Mouse (Mus musculus): ENCODE data around the gene Slc1a5. TPM values are rescaled to one million over a fixed set of nuclear protein-coding genes. Genes with fewer than 3 reads are reported as not detected.
A peak's percentile ranks its signal among the peaks of the same experiment; 100 is the strongest.

Slc1a5 gene
- total and polyA plus RNA-seq, 2 experiments from 2014 or later, result 7.2 to 9.3 TPM

DNA sequence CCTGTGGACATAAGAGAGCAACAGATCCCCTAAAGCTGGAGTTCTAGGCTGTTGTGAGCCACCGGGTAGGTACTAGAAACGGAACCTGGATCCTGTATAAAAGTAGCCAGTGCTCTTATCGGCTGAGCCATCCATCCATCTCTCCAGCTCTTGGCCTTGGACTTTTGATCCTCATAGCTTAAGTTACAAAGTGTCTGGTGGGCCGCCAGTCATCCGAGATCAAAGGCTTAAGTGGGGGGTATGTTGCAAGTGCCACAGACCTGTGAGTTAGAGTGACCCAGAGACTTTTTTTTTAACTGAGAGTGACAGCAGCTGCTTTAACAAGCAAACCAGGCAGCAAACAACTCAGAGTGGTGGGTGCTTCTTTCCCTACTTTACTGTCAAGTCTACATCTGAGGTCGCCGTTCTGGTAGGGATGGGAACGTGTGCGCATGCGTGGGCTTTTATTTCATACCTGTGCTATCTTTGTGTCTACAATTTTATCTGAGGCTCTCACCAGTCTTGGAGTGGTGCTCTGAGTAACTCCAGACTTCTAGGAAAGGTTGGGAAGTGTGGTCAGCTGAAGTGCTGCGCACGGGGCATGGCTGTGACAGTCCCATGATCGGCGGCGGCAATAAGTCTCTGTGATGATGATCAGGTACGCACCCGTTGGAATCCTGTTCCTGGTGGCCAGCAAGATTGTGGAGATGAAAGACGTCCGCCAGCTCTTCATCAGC, 12.0 kb downstream of the Slc1a5 start:
- no peaks in the 10 kb centered on the region for H3K4me1 ChIP-seq (ENCODE audit: insufficient read depth)
- no peak overlapping the region for H3K4me2 ChIP-seq (ENCODE audit: low read depth)
- no peak for TF ChIP-seq CTCF (IDR thresholded peaks at IDR 0.05; ENCODE audit: low read depth)
- ATAC-seq (no peak), DNase-seq (no peak)
- H3K27ac ChIP-seq (ENCODE audit: low read depth, low read length), result no peak overlapping the region
- no peaks in the 10 kb centered on the region for H3K9me3 ChIP-seq (ENCODE audit: low read length)
- no peak overlapping the region for H3K9ac ChIP-seq
- no peak overlapping the region for H3K4me3 ChIP-seq (ENCODE audit: low read depth, low read length)
- H3K36me3 ChIP-seq (ENCODE audit: insufficient read depth), result no peaks in the 10 kb centered on the region
- 95% methylated on average over 19 of the region's 19 CpGs for WGBS
- H3K27me3 ChIP-seq (ENCODE audit: insufficient read depth, low read length), result no peaks in the 10 kb centered on the region

DNA sequence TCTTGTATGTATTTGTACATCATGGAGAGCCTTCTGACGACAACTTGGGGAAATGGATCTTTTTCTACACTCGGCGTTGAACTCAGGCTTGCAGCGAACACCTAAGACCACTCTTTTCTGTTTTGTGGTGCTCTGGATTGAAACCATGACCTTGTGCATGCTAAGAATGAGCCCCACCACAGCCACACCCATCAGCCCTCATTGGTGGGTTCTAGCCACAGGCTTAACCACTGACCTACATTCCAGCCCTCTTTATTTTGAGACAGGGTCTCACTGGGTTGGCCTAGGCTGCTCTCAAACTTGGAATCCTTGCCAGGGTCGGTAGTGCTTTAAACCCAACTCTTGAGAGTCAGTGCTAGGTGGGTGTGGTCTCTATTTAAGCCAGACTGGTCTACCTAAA, 13.7 kb downstream of the Slc1a5 start:
- Histone ChIP-seq H3K4me2 (ENCODE audit: low read depth) (no peak overlapping the region), H3K9ac (no peak overlapping the region), H3K4me3 (ENCODE audit: low read depth, low read length) (no peak overlapping the region), H3K27ac (ENCODE audit: low read depth, low read length) (no peak overlapping the region), H3K4me1 (ENCODE audit: insufficient read depth) (no peaks in the 10 kb centered on the region), H3K27me3 (ENCODE audit: insufficient read depth, low read length) (no peaks in the 10 kb centered on the region), H3K36me3 (ENCODE audit: insufficient read depth) (no peaks in the 10 kb centered on the region), H3K9me3 (ENCODE audit: low read length) (no peaks in the 10 kb centered on the region)
- no peak for ATAC-seq
- 93% methylated on average over 5 of the region's 5 CpGs for WGBS
- TF ChIP-seq CTCF (IDR thresholded peaks at IDR 0.05; ENCODE audit: low read depth), result no peak
- no peak for DNase-seq

DNA sequence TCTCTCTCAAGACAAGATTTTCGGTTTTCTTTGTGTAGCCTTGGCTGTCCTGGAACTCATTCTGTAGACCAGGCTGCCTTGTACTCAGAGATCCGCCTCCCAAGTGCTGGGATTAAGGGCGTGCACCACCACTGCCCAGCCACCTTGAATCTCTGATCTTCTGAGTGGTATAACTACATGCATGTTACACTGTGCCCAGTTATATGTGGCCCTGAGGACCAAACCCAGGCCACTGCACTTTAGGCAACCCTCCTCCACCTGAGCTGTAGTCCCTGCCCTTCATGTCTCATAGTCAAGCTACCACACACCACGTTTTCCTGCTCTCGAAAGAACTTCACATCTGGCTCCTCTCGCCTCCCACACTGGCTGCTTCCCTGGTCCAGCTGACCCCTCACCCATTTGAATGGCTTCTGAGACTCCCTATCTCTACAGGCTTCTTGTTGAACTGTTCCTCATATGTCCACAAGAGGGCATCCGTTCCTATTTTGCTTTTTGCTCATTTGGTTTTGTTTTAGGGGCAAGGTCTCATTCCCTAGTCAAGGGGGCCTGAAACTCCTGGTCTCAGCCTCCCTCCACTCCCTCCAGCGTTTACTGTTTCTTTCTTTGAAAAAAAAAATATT, 23.4 kb downstream of the Slc1a5 start:
- H3K4me2 ChIP-seq (ENCODE audit: low read depth), result no peak overlapping the region
- ATAC-seq (peak; percentile 18; the same call in 1 of the 2 replicates), DNase-seq (no peak)
- 32% methylated on average over 8 of the region's 8 CpGs for WGBS
- TF ChIP-seq CTCF (IDR thresholded peaks at IDR 0.05; ENCODE audit: low read depth), result peak; percentile 73
- no peaks in the 10 kb centered on the region for H3K9me3 ChIP-seq (ENCODE audit: low read length)
- H3K4me3 ChIP-seq (ENCODE audit: low read depth, low read length), result no peak overlapping the region
- H3K27me3 ChIP-seq (ENCODE audit: insufficient read depth, low read length), result no peaks in the 10 kb centered on the region
- H3K9ac ChIP-seq, result no peak overlapping the region
- H3K36me3 ChIP-seq (ENCODE audit: insufficient read depth), result peaks cover 4% of the 10 kb centered on the region; the same call in 1 of the 2 replicates
- no peaks in the 10 kb centered on the region for H3K4me1 ChIP-seq (ENCODE audit: insufficient read depth)
- H3K27ac ChIP-seq (ENCODE audit: low read depth, low read length), result no peak overlapping the region

DNA sequence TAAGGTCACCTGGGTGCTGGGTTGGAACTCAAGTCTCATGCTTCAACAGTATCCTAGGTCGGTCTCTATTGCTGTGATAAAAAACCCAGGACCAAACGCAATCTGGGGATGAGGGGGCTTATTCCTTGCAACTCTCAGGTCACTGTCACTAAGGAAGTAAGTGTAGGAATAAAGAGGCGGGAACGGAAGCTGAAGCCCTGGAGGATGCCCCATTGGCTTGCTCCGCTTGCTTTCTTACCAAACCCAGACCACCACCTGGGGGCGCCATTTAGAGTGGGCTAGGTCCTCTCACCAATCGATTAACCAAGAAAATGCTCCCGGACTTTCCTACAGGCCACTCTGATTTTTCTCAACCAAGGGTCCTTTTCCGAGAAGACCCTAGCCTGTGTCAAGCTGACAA, 26.8 kb downstream of the Slc1a5 start:
- no peak overlapping the region for H3K9ac ChIP-seq
- H3K4me1 ChIP-seq (ENCODE audit: insufficient read depth), result peaks cover 8% of the 10 kb centered on the region
- no peak overlapping the region for H3K4me2 ChIP-seq (ENCODE audit: low read depth)
- TF ChIP-seq CTCF (IDR thresholded peaks at IDR 0.05; ENCODE audit: low read depth), result peak; percentile 20; the same call in 1 of the 2 replicates
- no peak for DNase-seq
- WGBS, result 89% methylated on average over 9 of the region's 9 CpGs
- ATAC-seq, result no peak
- H3K4me3 ChIP-seq (ENCODE audit: low read depth, low read length), result no peak overlapping the region
- H3K9me3 ChIP-seq (ENCODE audit: low read length), result no peaks in the 10 kb centered on the region
- peaks cover 4% of the 10 kb centered on the region; the same call in 1 of the 2 replicates for H3K36me3 ChIP-seq (ENCODE audit: insufficient read depth)
- H3K27ac ChIP-seq (ENCODE audit: low read depth, low read length), result no peak overlapping the region
- H3K27me3 ChIP-seq (ENCODE audit: insufficient read depth, low read length), result no peaks in the 10 kb centered on the region

DNA sequence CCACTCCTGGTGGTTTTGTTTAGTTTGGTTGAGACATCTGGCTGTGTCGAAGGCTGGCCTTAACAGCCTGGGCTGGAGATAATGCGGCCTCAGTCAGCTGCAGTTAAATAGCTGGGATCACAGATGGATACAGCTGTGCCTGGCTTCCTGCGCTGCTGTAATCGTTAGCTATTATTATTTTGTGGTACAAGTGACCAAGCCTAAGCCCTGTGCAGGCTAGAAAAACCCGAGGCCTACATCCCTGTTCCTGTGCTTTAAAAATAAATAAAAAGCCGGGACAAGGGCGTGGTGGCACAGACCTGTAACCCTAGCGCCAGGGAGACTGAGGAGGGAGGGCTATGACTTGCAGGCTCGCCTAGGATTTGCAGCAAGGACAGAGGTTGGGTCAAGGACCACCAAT, 27.5 kb downstream of the Slc1a5 start:
- Histone ChIP-seq H3K27me3 (ENCODE audit: insufficient read depth, low read length) (no peaks in the 10 kb centered on the region), H3K4me2 (ENCODE audit: low read depth) (no peak overlapping the region), H3K4me3 (ENCODE audit: low read depth, low read length) (no peak overlapping the region), H3K9ac (no peak overlapping the region), H3K27ac (ENCODE audit: low read depth, low read length) (no peak overlapping the region), H3K36me3 (ENCODE audit: insufficient read depth) (peaks cover 4% of the 10 kb centered on the region; the same call in 1 of the 2 replicates), H3K9me3 (ENCODE audit: low read length) (no peaks in the 10 kb centered on the region), H3K4me1 (ENCODE audit: insufficient read depth) (peaks cover 8% of the 10 kb centered on the region)
- DNase-seq (no peak), ATAC-seq (no peak)
- no peak for TF ChIP-seq CTCF (IDR thresholded peaks at IDR 0.05; ENCODE audit: low read depth)
- WGBS, result 83% methylated on average over 9 of the region's 9 CpGs

GRCm38 (mm10) chr7:16809739-16810138, 28.6 kb downstream of the Slc1a5 start:
- no peaks in the 10 kb centered on the region for H3K9me3 ChIP-seq (ENCODE audit: low read length)
- 0 out of 2 replicates have a peak overlapping the region, but pooled peaks have one; percentile 14 for H3K4me3 ChIP-seq (ENCODE audit: low read depth, low read length)
- H3K36me3 ChIP-seq (ENCODE audit: insufficient read depth), result peaks cover 4% of the 10 kb centered on the region; the same call in 1 of the 2 replicates
- no peak overlapping the region for H3K9ac ChIP-seq
- DNase-seq (peak; percentile 81), ATAC-seq (no peak)
- 29% methylated on average over 10 of the region's 10 CpGs for WGBS
- TF ChIP-seq CTCF (IDR thresholded peaks at IDR 0.05; ENCODE audit: low read depth), result peak; percentile 89
- H3K4me1 ChIP-seq (ENCODE audit: insufficient read depth), result peaks cover 8% of the 10 kb centered on the region
- peak overlapping the region; percentile 92 for H3K4me2 ChIP-seq (ENCODE audit: low read depth)
- H3K27ac ChIP-seq (ENCODE audit: low read depth, low read length), result peak overlapping the region; percentile 80; the same call in 1 of the 2 replicates
- H3K27me3 ChIP-seq (ENCODE audit: insufficient read depth, low read length), result no peaks in the 10 kb centered on the region

GRCm38 (mm10) chr7:16810399-16810919, 29.3 kb downstream of the Slc1a5 start:
- Histone ChIP-seq H3K4me3 (ENCODE audit: low read depth, low read length) (peak overlapping the region; percentile 52), H3K36me3 (ENCODE audit: insufficient read depth) (peaks cover 4% of the 10 kb centered on the region; the same call in 1 of the 2 replicates), H3K4me2 (ENCODE audit: low read depth) (peak overlapping the region; percentile 92), H3K9me3 (ENCODE audit: low read length) (no peaks in the 10 kb centered on the region), H3K27me3 (ENCODE audit: insufficient read depth, low read length) (no peaks in the 10 kb centered on the region), H3K27ac (ENCODE audit: low read depth, low read length) (peak overlapping the region; percentile 80; the same call in 1 of the 2 replicates), H3K9ac (peak overlapping the region; percentile 67), H3K4me1 (ENCODE audit: insufficient read depth) (peaks cover 14% of the 10 kb centered on the region)
- ATAC-seq, result no peak
- 58% methylated on average over 28 of the region's 28 CpGs for WGBS
- DNase-seq, result no peak
- TF ChIP-seq CTCF (IDR thresholded peaks at IDR 0.05; ENCODE audit: low read depth), result no peak

Data from forebrain, postnatal 0 days (tissue).